Mouse (Mus musculus) bone marrow, adult 2 months (tissue): ENCODE measurements around the gene Rps28. TPM values are rescaled to one million over a fixed set of nuclear protein-coding genes. Genes with fewer than 3 reads are reported as not detected.
A peak's percentile ranks its signal among the peaks of the same experiment; 100 is the strongest.

ENCODE experiments used
- H3K27ac ChIP-seq: fragments of 200-500 bp; 2 replicates; pipeline ENCODE4 v1.5.1; 2012; ENCODE audit warnings: low read depth, mild to moderate bottlenecking, control low read depth, inconsistent platforms, low read length; ENCODE audit not compliant: control insufficient read depth, poor library complexity, insufficient read depth
- H3K4me1 ChIP-seq: fragments of 200-500 bp; 2 replicates; pipeline ENCODE4 v1.6.1; 2011; ENCODE audit warnings: low read length; ENCODE audit not compliant: control insufficient read depth, insufficient read depth
- H3K4me3 ChIP-seq: fragments of 200-500 bp; replicated peaks from 2 replicates; pipeline ENCODE3; 2011; ENCODE audit warnings: mild to moderate bottlenecking, low read depth, low read length, control low read depth; ENCODE audit not compliant: control insufficient read depth
- CTCF ChIP-seq: fragments of 200-500 bp; IDR thresholded peaks from 2 replicates; pipeline ENCODE4 v1.5.1; 2011; ENCODE audit warnings: low read length, control low read depth; ENCODE audit not compliant: control insufficient read depth, insufficient read depth
- POLR2A ChIP-seq: fragments of 200-500 bp; IDR thresholded peaks from 2 replicates; pipeline ENCODE4 v1.6.1; 2011; ENCODE audit warnings: low read depth, mild to moderate bottlenecking, control low read depth, low read length, borderline replicate concordance; ENCODE audit not compliant: control insufficient read depth
- WGBS: fragments of 180-500 bp; shearing (Covaris S2); methylation state at CpG from one replicate; pipeline ENCODE4 v1.1.7; 2018; 5-methylcytosine and 5-hydroxymethylcytosine counted together
- polyA plus RNA-seq: library from polyadenylated mRNA; stranded (reverse); fragments of >200 nt; gene quantifications from 2 replicates; pipeline ENCODE4 v1.2.4, GENCODE M21; 2011; ENCODE audit warnings: low replicate concordance; ENCODE audit not compliant: missing spikeins, insufficient read depth, insufficient read length

Gene Rps28
- polyA plus RNA-seq, 1 experiment, result 1,879 TPM

DNA sequence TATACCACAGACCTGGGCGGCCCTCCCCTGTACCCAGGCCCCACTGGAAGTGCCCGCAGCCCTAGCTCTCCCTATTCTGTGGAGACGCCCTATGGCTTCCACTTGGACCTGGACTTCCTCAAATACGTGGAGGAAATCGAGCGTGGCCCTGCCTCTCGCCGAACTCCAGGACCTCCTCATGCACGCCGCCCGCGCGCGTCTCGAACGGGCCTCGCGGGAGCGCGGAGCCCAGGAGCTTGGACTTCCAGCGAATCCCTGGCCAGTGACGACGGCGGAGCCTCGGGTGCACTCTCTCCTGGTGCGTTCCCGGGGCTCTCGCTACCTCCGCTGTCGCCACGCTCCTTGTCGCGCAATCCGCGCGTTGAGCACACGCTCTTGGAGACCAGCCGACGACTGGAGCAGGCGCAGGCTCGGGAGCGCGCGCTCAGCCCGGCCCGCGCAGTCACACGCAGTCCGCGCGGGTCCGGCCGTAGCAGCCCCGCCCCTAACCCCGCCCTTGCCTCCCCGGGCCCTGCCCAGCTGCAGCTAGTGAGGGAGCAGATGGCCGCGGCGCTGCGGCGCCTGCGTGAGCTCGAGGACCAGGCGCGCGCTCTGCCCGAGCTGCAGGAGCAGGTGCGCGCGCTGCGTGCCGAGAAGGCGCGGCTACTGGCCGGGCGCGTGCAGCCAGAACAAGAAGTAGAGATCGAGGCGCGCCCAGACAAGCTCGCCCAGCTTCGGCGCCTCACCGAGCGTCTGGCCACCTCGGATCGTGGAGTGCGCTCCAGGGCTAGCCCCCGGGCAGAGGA is 7.0 kb downstream of the Rps28 start:
- peak overlapping the region; percentile 94 for H3K27ac ChIP-seq
- peaks cover 6% of the 10 kb centered on the region for H3K4me1 ChIP-seq
- TF ChIP-seq POLR2A (peak; percentile 54; the same call in 1 of the 2 replicates), CTCF (no peak)
- H3K4me3 ChIP-seq, result peak overlapping the region; percentile 86
- WGBS, result under 1% methylated on average over 89 of the region's 89 CpGs

- H3K4me3 ChIP-seq, result peak overlapping the region; percentile 86
- peaks cover 6% of the 10 kb centered on the region for H3K4me1 ChIP-seq
Observed at GRCm38 (mm10) chr17:33816612-33817011, 7.8 kb downstream of the Rps28 start.

DNA sequence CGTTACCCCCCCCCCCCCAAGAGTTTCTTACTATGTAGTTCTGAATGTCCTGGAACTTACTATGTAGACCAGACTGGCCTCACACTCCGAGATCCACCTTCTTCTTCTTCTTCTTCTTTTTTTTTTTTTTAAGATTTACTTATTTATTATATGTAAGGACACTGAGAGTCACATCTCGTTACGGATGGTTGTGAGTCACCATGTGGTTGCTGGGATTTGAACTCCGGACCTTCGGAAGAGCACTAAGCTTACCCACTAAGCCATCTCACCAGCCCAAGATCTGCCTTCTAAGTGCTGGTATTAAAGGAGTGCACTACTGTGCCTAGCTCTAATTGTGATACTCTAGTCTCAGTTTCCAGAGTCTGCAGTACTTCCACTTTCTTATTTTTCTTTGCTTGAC is 9.0 kb downstream of the Rps28 start:
- Histone ChIP-seq H3K27ac (no peak overlapping the region), H3K4me3 (no peak overlapping the region), H3K4me1 (peaks cover 6% of the 10 kb centered on the region)
- WGBS, result 77% methylated on average over 6 of the region's 6 CpGs
- TF ChIP-seq CTCF (no peak), POLR2A (no peak)

More at GRCm38 (mm10) chr17:33816612-33817011, 7.8 kb downstream of the Rps28 start:
- WGBS, result 43% methylated on average over 5 of the region's 5 CpGs
- no peak overlapping the region; the same call in 1 of the 2 replicates for H3K27ac ChIP-seq
- TF ChIP-seq CTCF (no peak), POLR2A (no peak)

GRCm38 (mm10) chr17:33812990-33813389 is 11.4 kb downstream of the Rps28 start:
- WGBS, result 48% methylated on average over 4 of the region's 4 CpGs
- Histone ChIP-seq H3K4me1 (peaks cover 2% of the 10 kb centered on the region), H3K4me3 (no peak overlapping the region), H3K27ac (no peak overlapping the region)
- no peak for TF ChIP-seq CTCF
- TF ChIP-seq POLR2A, result no peak

DNA sequence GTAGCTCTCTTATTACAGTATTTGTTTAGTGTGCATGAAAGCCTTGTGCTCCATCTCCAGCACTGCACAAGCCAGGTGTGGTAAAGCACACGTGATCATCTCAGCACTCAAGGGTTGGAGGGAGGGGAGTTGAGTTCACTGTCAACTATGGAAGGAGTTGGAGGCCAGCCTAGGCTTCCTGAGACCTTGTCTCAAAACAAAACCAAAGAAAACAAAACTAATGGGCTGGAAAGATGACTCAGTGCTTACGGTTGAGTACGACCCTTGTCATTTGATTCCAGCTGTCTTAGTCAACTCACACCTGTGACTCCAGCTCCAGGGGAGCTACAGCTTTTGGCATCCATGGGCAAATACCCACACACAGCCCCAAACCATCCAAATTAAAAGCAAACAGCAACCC is 11.9 kb downstream of the Rps28 start:
- TF ChIP-seq POLR2A (no peak), CTCF (no peak)
- WGBS, result 44% methylated on average over 3 of the region's 3 CpGs
- Histone ChIP-seq H3K4me3 (no peak overlapping the region), H3K27ac (no peak overlapping the region), H3K4me1 (peaks cover 1% of the 10 kb centered on the region; the same call in 1 of the 2 replicates)

GRCm38 (mm10) chr17:33811142-33811516 is 13.2 kb downstream of the Rps28 start:
- no peak for TF ChIP-seq POLR2A
- Histone ChIP-seq H3K4me1 (no peaks in the 10 kb centered on the region; the same call in 1 of the 2 replicates), H3K4me3 (no peak overlapping the region), H3K27ac (no peak overlapping the region)
- WGBS, result 30% methylated on average over 7 of the region's 7 CpGs

DNA sequence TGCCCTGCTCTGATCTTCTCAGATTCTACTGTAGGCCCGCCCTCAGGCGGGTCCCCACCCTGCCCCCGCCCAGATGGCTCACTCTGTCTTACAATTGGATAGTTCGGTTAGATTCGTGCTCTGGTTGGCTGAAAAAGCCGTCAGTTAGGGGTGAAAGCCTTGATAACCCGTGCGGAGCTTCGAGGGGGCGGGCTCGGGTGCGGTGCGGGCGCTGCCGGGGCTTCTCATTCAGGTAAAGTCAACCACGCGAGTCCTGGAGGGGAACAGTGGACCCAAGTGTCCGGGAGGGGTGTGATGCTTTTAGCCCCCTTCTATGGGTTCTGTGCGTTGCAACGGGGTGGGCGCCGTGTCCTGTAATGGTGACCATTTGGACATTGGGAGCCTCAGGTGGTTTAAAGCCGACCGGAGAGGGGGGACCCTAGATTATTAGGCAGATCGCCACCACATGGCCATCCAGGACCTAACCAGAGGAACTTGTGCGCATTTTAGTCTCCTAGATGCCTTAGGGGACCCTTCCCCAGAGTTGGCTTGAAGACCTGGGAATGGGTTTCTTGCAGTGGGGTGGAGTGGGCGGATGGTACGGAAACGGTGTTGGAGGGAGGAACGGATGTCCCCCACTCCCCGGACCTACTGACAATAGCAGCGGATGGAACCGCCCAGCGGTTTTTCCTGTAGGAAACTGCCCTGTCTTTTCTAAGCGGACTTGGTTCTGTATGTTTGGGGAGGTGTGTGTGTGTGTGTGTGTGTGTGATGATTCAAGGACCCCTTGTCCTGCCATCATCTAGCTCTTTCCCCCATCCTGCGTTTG is 13.8 kb downstream of the Rps28 start, which contains the start of gene Kank3:
Gene Kank3 (plus strand): TSS at position 186 of the 808 bp plus-strand sequence.
- TF ChIP-seq POLR2A, result no peak
- TF ChIP-seq CTCF, result no peak
- Histone ChIP-seq H3K4me3 (peak within 1 kb of the TSS; percentile 48), H3K27ac (no peak within 1 kb of the TSS), H3K4me1 (no peaks in the 10 kb centered on the region; the same call in 1 of the 2 replicates)
- WGBS, result under 1% methylated on average over 36 of the region's 36 CpGs

- no peak overlapping the region for H3K27ac ChIP-seq
- TF ChIP-seq POLR2A (no peak), CTCF (no peak)
- 4% methylated on average over 10 of the region's 10 CpGs for WGBS
Observed at GRCm38 (mm10) chr17:33808192-33808591, 16.2 kb downstream of the Rps28 start.

More at GRCm38 (mm10) chr17:33808192-33808591, 16.2 kb downstream of the Rps28 start:
- Histone ChIP-seq H3K4me3 (no peak overlapping the region), H3K4me1 (no peaks in the 10 kb centered on the region; the same call in 1 of the 2 replicates)
